Mouse (Mus musculus): ENCODE measurements around the gene Capn2. TPM values are rescaled to one million over a fixed set of nuclear protein-coding genes. Genes with fewer than 3 reads are reported as not detected.

Gene Capn2
- polyA plus RNA-seq, 1 experiment, result 54.3 TPM

- no peak for DNase-seq (ENCODE audit: low read depth)
Measured at GRCm38 (mm10) chr1:182461261-182461660, 56.1 kb downstream of the Capn2 start.

- DNase-seq (ENCODE audit: low read depth), result no peak
Measured at GRCm38 (mm10) chr1:182460291-182461244, 56.8 kb downstream of the Capn2 start.

GRCm38 (mm10) chr1:182459436-182459835, 58.0 kb downstream of the Capn2 start:
- DNase-seq (ENCODE audit: low read depth), result no peak

- DNase-seq (ENCODE audit: low read depth), result no peak
Measured at GRCm38 (mm10) chr1:182458556-182458955, 58.9 kb downstream of the Capn2 start.

GRCm38 (mm10) chr1:182455080-182455479, 62.3 kb downstream of the Capn2 start:
- no peak for DNase-seq (ENCODE audit: low read depth)

DNA sequence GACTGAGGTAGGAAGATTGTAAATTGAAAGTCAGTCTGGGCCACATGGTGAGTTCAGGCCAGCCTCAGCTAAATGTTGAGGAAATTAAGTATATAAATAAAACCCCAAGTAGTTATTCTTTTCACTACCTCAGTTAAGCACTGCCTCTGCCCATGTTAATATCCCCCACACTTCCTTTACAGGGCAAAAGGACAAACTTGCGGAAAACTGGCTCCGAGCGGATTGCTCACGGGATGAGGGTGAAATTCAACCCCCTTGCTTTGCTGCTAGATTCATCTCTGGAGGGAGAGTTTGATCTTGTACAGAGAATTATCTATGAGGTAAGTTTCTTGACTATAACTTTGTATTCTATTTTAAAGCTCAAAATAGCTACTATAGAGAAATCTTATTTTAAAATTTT, 64.9 kb downstream of the Capn2 start:
- DNase-seq (ENCODE audit: low read depth), result no peak

GRCm38 (mm10) chr1:182448276-182449035, 69.0 kb downstream of the Capn2 start:
- DNase-seq (ENCODE audit: low read depth), result no peak

GRCm38 (mm10) chr1:182444116-182444515, 73.3 kb downstream of the Capn2 start:
- DNase-seq (ENCODE audit: low read depth), result no peak

DNA sequence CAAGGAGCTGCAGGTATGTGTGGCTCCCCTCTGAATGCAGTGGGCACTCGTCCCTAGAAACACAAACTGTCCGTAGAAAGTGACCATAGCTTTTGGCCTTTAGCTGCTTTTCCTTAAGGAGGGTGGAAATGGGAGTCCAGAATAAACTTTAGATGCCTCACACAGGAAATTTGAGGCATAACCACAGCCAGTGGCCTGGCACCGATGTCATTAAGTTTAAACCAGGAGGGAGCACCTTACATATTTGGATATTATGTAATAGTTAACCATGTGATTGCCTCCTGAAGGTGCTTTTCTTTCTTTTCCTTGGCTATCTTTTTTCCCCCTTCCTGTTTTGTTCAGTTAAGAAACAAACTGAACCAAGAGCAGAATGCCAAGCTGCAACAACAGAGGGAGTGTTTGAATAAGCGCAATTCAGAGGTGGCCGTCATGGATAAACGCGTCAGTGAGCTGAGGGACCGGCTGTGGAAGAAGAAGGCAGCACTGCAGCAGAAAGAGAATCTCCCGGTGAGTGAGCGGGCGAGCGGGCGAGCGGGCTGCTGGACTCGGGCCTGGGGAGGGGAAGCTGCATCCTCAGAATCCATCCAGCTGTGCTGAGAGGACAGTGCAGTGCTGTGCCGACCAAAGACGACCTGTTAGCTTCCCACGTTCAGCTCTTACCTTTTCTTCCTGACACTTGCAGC, 75.5 kb downstream of the Capn2 start:
- DNase-seq (ENCODE audit: low read depth), result no peak

DNA sequence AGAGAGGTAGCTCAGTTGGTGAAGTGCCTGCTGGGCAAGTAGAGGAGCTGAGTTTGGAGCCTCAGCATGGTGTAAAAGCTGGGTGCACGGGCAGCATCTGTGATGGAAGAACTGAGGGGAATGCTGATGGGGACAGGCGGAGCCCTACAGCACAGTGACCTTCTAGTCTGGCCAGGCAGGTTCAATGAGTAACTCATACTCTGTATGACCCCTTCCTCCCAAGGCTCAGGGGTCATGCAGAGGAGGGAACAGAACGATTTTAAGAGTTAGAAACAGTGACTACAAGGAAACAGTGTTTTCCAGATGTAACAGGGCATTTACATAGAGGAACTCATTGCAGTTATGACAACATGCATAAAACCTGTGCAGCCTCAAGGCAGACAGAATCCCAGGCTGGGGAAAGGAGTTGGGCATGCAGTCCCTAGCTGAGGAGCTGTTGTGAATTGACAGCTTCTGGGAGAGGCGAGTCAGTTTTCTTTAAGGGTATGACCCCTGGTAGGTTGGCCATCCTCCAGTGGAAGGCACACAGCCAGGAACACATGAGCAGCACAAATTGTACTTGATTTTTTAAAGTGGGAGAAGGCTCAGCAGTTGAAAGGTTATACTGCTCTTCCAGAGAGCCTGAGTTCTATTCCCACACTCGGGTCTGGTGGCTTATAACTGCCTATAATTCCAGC, 77.7 kb downstream of the Capn2 start:
- DNase-seq (ENCODE audit: low read depth), result no peak

DNA sequence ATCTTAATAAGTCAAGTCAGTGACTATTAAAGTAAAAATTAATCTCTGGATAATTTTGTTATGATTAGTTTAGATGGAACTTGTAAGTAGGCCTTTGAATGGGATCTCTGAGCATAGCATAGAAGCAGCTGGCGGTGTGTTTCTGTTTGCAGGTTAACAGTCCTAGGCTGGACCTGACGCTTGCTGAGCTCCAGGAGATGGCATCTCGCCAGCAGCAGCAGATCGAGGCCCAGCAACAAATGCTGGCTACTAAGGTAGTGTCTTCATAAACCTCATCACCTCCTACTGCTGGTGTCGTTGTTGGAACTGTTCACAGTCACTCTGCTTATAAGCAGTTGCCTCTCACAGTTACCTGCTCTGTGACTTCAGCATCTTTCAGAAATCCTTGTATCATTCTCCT, 80.7 kb downstream of the Capn2 start:
- DNase-seq (ENCODE audit: low read depth), result no peak

GRCm38 (mm10) chr1:182432059-182432458, 85.3 kb downstream of the Capn2 start:
- DNase-seq (ENCODE audit: low read depth), result no peak

DNA sequence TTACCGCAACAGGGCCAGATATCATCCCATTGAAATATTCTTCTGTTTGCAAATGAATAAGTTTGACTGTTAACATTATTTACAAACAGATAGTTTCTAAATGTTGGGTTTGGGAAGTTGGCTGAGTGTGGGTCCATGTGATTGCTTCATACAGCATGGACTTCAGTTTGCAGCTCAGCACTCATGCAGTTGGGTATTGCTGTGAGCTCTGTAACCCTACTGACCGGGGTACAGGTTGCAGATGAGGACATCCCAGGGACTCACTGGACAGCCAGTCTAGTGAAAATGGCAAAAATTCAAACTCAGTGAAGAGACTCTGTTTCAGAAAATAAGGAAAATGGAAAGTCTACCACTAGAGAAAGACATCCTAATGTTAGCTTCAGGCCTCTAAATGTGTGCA, 86.7 kb downstream of the Capn2 start:
- DNase-seq (ENCODE audit: low read depth), result no peak

- DNase-seq (ENCODE audit: low read depth), result no peak
Measured at GRCm38 (mm10) chr1:182429826-182430225, 87.6 kb downstream of the Capn2 start.

- DNase-seq (ENCODE audit: low read depth), result no peak
Measured at GRCm38 (mm10) chr1:182427426-182427825, 90.0 kb downstream of the Capn2 start.

DNA sequence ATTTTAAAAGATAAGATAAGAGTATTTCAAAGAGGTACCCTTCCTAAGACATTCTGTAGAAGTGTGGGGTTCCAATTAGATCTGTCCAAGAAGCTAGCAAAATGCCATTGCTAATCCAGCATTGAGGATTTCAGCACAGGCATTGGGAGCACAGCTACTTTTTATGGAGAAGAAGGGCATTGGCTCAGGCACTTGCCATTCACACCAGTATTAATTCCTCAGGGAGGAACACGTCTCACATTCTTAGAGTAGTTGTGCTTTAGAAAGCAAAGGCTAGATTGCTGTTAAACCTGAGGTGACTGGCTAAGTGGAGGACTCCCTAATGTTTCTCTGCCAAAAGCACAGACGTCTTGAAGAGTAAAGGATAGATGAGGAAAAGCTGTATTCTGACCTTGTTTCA, 91.0 kb downstream of the Capn2 start:
- no peak for DNase-seq (ENCODE audit: low read depth)

- DNase-seq (ENCODE audit: low read depth), result no peak
Measured at GRCm38 (mm10) chr1:182425176-182425575, 92.2 kb downstream of the Capn2 start.

DNA sequence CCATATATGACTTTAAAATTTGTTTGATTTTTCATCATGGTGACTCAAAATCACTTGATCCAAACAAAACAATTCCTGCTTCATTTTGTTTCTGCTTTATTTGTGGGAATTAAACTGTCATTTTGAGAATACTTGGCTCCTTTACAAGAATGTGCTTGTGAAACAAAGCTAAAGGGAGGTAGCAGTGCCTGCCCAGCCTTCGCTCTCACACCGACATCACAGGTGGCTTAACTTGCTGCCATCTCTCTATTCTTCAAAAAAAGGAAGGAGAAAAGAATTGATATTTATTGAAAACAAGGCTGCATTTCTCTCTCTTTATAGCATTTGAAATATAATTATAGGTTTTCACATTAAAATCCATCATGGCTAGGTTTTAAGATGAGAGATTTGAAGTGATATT, 93.1 kb downstream of the Capn2 start:
- DNase-seq (ENCODE audit: low read depth), result no peak

GRCm38 (mm10) chr1:182419481-182419880, 97.9 kb downstream of the Capn2 start:
- DNase-seq (ENCODE audit: low read depth), result no peak

All from gonadal fat pad, adult 2 months (tissue).